14 mouse cellular contexts compared by ENCODE assay signal in the genomic region with DNA sequence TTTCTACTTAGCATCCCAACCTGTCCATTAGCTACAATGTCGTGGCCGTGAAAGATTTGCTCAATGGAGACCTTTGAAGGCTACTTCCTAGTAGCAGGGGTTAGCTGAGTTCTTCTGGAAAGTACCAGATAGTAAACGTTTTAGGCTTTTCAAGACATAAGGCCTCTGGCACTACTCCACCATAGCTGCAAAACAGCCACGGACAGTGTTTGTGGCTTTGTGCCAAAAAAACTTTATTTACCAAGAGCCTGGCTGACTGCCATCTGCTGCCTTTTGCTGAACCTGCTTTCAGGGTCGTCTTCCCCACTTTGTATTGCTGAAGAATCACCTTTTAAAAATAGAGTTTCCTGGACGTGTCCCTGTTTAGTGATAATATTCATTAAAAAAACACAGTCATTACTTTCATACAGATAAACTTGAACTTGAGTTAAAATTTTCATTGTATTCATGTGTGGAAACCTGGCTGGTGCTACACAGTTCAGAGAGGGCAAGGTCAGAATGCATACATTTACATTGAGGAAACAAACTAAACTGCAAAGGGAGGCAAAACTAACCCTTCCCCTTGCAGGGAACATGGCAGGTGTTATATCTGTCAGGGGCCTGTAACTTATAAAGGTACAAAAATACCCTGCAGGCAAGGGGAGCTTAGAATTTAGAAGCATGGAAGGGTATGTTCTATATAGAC. TPM values are rescaled to one million over a fixed set of nuclear protein-coding genes. Genes with fewer than 3 reads are reported as not detected.
DNase-seq lines count a peak whose midpoint lies in the region; ATAC-seq and TF ChIP-seq lines count a peak whose summit lies in the region.
"Had no signal": no experiment of that assay in that cellular context is flagged by ENCODE, and none has a peak within 500 bp of the region (broad histone marks: within the 10 kb centered on the region; RNA-seq: fewer than 3 reads in every experiment).

No protein-coding gene starts in this region.

- DNase-seq in cerebellum, adult 8-10 months = peak; percentile 23
- DNase-seq in kidney, adult 2 months = peak; percentile 8
- DNase-seq in midbrain, postnatal 0 days (ENCODE audit: low spot score) = peak; percentile 17
- DNase-seq in ovary, postnatal 14 days (ENCODE audit: low spot score) = peak; percentile 6
- DNase-seq in layer of hippocampus, adult 11-12 months (ENCODE audit: low spot score) = no peak
- DNase-seq: B cell, adult 2 months; cerebellum, adult 11-12 months; thymus, adult 18-20 months had no signal

- 16% methylated on average over 6 of the region's 6 CpGs for WGBS in kidney, adult 2 months
- 55% methylated on average over 6 of the region's 6 CpGs for WGBS in kidney, embryonic 15.5 days
- 57% methylated on average over 6 of the region's 6 CpGs for WGBS in midbrain, postnatal 0 days
- WGBS in midbrain, embryonic 13.5 days = 60% methylated on average over 6 of the region's 6 CpGs

- no peaks in the 10 kb centered on the region for H3K27me3 ChIP-seq in kidney, adult 2 months (replicated peaks; ENCODE audit: control insufficient read depth, insufficient read depth, low read length)
- H3K27me3 ChIP-seq in kidney, embryonic 15.5 days = no peaks in the 10 kb centered on the region
- H3K27me3 ChIP-seq in midbrain, postnatal 0 days (ENCODE audit: insufficient read depth, low read length) = no peaks in the 10 kb centered on the region
- H3K27me3 ChIP-seq in midbrain, embryonic 13.5 days = no peaks in the 10 kb centered on the region
- H3K27me3 ChIP-seq: forebrain, embryonic 12.5 days; limb, embryonic 13.5 days had no signal

- H3K4me2 ChIP-seq in kidney, embryonic 15.5 days = no peak overlapping the region
- no peak overlapping the region for H3K4me2 ChIP-seq in midbrain, postnatal 0 days (ENCODE audit: low read depth, low read length, poor library complexity, severe bottlenecking)
- H3K4me2 ChIP-seq in midbrain, embryonic 13.5 days (replicated peaks) = no peak overlapping the region
- H3K4me2 ChIP-seq: forebrain, embryonic 12.5 days; limb, embryonic 13.5 days had no signal

- TF ChIP-seq POLR2A in kidney, adult 2 months (IDR thresholded peaks at IDR 0.05; ENCODE audit: low read depth, low read length) = no peak

- H3K27ac ChIP-seq in kidney, adult 2 months (ENCODE audit: insufficient read depth, low read depth, low read length) = no peak overlapping the region
- no peak overlapping the region for H3K27ac ChIP-seq in kidney, embryonic 15.5 days
- no peak overlapping the region for H3K27ac ChIP-seq in midbrain, postnatal 0 days (ENCODE audit: low read depth, low read length)
- H3K27ac ChIP-seq in midbrain, embryonic 13.5 days = no peak overlapping the region
- H3K27ac ChIP-seq: forebrain, embryonic 12.5 days; limb, embryonic 13.5 days had no signal

- no peak for TF ChIP-seq CTCF in kidney, adult 2 months (conservative IDR thresholded peaks at IDR 0.05; ENCODE audit: insufficient read depth, insufficient read length, low read depth, low read length)
- TF ChIP-seq CTCF in midbrain, postnatal 0 days (IDR thresholded peaks at IDR 0.05) = no peak

- H3K9me3 ChIP-seq in kidney, embryonic 15.5 days (replicated peaks) = no peaks in the 10 kb centered on the region
- no peaks in the 10 kb centered on the region for H3K9me3 ChIP-seq in midbrain, postnatal 0 days (ENCODE audit: low read length)
- H3K9me3 ChIP-seq in midbrain, embryonic 13.5 days = no peaks in the 10 kb centered on the region
- H3K9me3 ChIP-seq: forebrain, embryonic 12.5 days; limb, embryonic 13.5 days had no signal

- H3K36me3 ChIP-seq in kidney, adult 2 months (ENCODE audit: control insufficient read depth, insufficient read depth, low read length) = no peaks in the 10 kb centered on the region
- no peaks in the 10 kb centered on the region for H3K36me3 ChIP-seq in kidney, embryonic 15.5 days
- H3K36me3 ChIP-seq in midbrain, postnatal 0 days (ENCODE audit: insufficient read depth, low read length) = no peaks in the 10 kb centered on the region
- H3K36me3 ChIP-seq in midbrain, embryonic 13.5 days = no peaks in the 10 kb centered on the region
- H3K36me3 ChIP-seq: forebrain, embryonic 12.5 days; limb, embryonic 13.5 days had no signal

- no peaks in the 10 kb centered on the region for H3K4me1 ChIP-seq in kidney, adult 2 months (ENCODE audit: control insufficient read depth, insufficient read depth, low read length)
- H3K4me1 ChIP-seq in kidney, embryonic 15.5 days = no peaks in the 10 kb centered on the region
- H3K4me1 ChIP-seq in midbrain, postnatal 0 days (ENCODE audit: insufficient read depth, low read length) = no peaks in the 10 kb centered on the region
- peaks cover 10% of the 10 kb centered on the region for H3K4me1 ChIP-seq in midbrain, embryonic 13.5 days (replicated peaks)
- H3K4me1 ChIP-seq: limb, embryonic 13.5 days had no signal

- H3K4me3 ChIP-seq in kidney, adult 2 months (ENCODE audit: insufficient read depth, low read depth, low read length) = no peak overlapping the region
- no peak overlapping the region for H3K4me3 ChIP-seq in kidney, embryonic 15.5 days (replicated peaks)
- H3K4me3 ChIP-seq in midbrain, postnatal 0 days (ENCODE audit: low read depth, low read length) = no peak overlapping the region
- no peak overlapping the region for H3K4me3 ChIP-seq in midbrain, embryonic 13.5 days (replicated peaks)
- H3K4me3 ChIP-seq: forebrain, embryonic 12.5 days; limb, embryonic 13.5 days had no signal

- no peak for ATAC-seq in cerebellum, adult (ENCODE audit: insufficient number of reproducible peaks, low FRiP score, low TSS enrichment)
- ATAC-seq in kidney, embryonic 15.5 days (replicated peaks; ENCODE audit: low FRiP score) = no peak
- no peak for ATAC-seq in midbrain, postnatal 0 days (ENCODE audit: low FRiP score)
- ATAC-seq in midbrain, embryonic 13.5 days = no peak
- ATAC-seq: midbrain, embryonic 16.5 days had no signal

- H3K9ac ChIP-seq in kidney, embryonic 15.5 days = no peak overlapping the region
- H3K9ac ChIP-seq in midbrain, postnatal 0 days (replicated peaks; ENCODE audit: low read length, poor library complexity, severe bottlenecking) = no peak overlapping the region
- no peak overlapping the region for H3K9ac ChIP-seq in midbrain, embryonic 13.5 days (replicated peaks)
- H3K9ac ChIP-seq: forebrain, embryonic 12.5 days; limb, embryonic 13.5 days had no signal

RNA-seq across cellular contexts. Expression of a gene that starts 54.7 kb away (rescaled TPM):
- 81.7 and 86.1 TPM in 2 replicates for polyA plus RNA-seq in kidney, adult 2 months (2012; rRNA removed)
- 102 and 105 TPM in 2 replicates for polyA plus RNA-seq in kidney, embryonic 15.5 days (2015; fragmentation: Nextera tagmentation; extraction: Ambion mirVana)
- total RNA-seq in midbrain, postnatal 0 days (2014; rRNA removed) = 318 and 333 TPM in 2 replicates
- 724 and 778 TPM in 2 replicates for polyA plus RNA-seq in midbrain, postnatal 0 days (2015; fragmentation: Nextera tagmentation; extraction: Ambion mirVana)
- 189 and 209 TPM in 2 replicates for polyA plus RNA-seq in midbrain, embryonic 13.5 days (2015; fragmentation: Nextera tagmentation; extraction: Ambion mirVana)
